Mouse (Mus musculus): ENCODE results near the gene Prtn3.

Prtn3 gene

DNA sequence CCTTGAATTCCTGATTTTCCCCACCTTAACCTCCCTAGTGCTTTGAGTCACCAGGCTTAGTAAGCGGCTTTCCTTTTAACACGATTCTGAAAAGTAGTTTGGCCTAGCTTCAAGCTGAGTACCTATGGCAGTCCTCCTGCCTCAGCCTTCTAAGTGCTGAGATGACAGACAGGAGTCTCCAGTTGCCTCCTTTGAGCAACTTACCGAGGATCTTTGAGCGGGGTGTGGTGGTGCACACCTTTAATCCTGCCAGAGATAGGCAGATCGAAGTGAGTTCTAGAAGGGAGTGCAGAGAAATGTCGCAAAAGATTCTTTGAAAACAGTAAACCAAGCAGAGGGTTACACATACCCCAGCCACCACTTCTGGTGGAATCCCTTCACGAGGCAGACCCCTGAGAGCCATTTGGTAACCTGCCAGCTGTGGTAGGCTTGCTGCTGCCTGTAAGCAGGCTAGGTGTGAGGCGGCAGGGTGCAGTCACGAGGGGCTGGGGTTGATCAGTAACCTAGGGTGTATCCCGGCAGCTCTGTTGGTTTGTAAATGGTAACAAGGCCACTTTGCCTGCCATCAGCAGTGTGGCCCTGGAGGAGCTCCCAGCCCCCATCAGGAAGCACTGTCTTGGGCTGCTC lies 18.6 kb upstream of the Prtn3 start:
- DNase-seq (ENCODE audit: low read depth): no peak

DNA sequence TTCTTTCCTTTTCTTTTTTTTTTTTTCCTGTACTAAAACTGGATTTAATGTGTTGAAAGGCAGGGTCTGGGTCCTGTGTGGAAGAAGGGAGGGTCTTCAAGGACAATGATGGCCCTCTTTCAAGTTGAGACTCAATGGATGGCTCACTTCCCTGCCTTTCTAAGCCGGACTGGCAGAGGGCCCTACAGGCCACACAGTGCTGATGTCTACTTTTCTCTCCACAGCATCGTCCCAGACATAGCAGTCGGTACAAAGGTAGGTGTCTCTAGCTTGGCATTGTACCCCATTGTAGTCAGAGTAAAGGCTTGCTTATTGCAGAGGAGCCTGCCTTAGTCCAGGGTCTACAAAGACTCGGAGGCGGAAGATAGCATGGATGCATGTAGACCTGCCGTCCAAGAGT lies 18.0 kb upstream of the Prtn3 start:
- DNase-seq (ENCODE audit: low read depth): no peak

DNA sequence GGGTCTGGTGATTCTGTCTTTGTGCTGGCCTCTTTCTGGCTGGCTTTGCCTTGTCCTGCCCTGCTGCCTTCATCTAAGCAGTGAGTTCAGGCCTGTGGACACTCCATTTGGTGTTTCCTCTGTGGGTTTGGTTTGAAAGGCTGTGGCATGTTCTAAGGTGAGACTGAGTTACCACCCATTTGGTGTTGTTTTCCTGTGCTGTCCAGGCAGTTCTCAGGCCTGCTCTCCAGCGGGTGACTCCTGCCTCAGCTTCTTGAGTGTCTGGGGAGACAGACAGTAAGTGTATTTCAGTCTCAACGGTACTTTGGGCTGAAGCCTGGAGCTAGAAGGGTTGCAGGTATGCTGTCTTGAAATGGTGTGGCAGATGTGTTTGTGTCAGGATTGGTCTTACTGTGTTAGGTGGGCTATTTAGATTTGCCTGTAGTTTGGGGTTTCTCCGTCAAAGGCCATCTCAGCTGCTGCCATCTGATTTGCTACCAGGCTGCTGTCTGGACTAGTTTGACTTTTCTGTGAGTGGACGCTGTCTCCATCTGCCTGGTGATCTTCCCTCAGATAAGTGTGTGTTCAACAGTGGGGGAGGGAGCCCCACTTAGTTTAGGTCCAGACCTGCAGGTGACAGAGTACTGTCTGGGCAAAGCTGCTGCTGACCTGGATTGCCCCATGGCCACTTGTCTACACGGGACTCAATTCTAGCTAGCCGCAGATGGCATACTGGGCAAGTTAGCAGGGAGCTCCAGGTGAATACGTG lies 17.4 kb upstream of the Prtn3 start:
- DNase-seq (ENCODE audit: low read depth): no peak

GRCm38 (mm10) chr10:79857452-79857811 lies 16.8 kb upstream of the Prtn3 start:
- peak; percentile 95 for DNase-seq (ENCODE audit: low read depth)

- DNase-seq (ENCODE audit: low read depth): no peak
These were observed 16.4 kb upstream of the Prtn3 start for GRCm38 (mm10) chr10:79857894-79858293.

DNA sequence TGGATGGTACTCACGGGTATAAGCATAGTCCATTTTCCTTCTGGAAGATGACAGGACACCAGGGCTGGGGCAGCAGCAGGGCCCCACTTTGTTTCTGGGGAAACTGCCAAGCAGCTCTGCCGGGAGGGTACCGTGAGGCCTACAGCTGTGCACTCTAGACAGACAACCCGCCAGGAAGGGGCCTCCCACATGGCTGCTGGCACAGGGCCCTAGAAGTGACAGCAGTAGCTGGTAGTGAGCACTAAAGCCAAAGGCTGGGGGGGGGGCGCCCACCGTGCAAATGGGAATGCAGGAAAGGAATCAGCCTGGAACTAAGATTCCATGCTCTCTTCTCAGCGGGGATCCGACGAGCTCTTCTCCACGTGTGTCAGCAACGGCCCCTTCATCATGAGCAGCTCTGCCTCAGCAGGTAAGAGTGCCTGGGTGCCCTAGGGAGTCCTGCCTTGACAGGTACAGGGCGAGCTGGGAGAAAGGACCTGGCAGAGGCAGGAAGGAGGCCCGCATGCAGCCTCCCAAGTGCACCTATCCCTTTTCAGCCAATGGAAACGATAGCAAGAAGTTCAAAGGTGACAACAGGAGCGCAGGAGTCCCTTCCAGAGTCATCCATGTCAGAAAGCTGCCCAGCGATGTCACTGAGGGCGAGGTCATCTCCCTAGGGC lies 15.7 kb upstream of the Prtn3 start:
- no peak for DNase-seq (ENCODE audit: low read depth)

DNA sequence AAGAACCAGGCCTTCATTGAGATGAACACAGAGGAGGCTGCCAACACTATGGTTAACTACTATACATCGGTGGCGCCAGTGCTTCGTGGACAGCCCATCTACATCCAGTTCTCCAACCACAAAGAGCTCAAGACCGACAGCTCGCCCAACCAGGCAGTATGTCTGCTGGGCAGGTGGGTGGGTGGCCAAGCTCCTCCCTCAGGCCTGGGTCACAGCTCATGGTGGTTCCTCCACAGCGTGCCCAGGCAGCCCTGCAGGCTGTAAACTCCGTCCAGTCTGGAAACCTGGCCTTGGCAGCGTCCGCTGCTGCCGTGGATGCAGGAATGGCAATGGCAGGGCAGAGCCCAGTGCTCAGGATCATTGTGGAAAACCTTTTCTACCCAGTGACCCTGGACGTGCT lies 15.2 kb upstream of the Prtn3 start:
- DNase-seq (ENCODE audit: low read depth): no peak

GRCm38 (mm10) chr10:79860079-79860911 lies 14.0 kb upstream of the Prtn3 start:
- no peak for DNase-seq (ENCODE audit: low read depth)

DNA sequence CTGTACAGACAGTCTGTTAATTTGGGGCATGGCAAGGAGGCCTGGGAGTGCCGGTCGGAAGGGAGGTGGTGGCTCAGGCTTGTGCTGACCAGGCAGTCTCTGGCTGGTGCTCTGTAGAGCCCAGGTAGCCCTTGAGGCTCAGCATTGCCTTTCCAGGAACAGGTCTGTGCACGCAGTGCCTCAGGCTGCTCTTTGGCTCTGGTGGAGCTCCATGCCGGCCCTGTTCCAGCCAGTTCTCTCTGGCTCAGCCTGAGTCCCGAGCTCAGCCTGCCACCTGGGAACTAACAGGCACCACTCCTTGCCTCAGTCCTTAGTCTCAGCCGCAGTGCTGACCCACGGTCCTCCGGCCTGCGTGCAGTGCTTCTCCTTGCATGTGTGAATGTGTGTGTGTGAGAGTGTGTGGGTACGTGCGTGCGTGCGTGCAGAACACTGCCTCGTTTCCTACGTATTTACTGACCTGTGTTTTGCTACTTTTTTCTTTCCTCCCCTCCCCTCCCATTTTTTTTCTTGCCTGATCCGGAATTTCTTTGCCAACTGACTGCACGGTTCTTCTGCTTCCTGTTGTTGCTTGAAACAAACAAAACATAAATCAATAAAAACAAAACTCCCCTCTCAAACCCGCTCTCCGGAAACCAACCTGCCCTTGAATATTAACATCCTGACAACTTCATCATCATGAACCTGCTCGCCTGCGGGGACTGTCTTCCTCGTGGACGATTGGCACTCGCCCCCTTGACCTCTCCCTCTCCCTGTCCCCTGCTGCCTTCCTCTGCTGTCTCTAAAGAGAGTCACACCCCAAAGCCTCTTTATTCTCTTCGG lies 12.8 kb upstream of the Prtn3 start:
- no peak for DNase-seq (ENCODE audit: low read depth)

DNA sequence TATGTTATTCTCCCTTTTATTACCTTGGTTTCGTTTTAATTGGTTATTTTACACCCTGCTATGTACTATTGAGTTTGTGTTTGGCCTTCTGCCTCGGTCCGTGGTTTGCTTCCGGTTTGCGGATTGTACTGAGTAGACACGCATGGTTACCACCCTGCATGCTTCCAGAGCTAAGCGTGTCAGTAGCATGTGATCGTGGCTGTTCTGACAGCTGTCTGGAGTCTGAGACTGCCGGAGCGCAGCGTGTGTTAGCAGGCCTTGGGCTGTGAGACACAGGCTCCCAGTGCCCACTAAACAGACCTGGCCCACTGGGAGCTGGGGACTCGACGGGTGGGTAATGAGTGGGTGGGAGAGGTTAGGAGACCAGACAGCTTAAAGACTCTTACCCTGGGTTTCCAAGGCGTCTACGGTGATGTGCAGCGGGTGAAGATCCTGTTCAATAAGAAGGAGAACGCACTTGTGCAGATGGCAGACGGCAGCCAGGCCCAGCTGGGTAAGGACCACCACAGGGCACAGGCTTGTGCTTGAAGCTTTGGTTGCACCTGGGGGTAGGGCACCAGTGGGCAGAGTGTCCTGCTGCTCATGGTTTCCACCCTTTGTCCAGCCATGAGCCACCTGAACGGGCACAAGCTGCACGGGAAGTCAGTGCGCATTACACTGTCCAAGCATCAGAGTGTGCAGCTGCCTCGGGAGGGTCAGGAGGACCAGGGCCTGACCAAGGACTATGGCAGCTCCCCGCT lies 12.1 kb upstream of the Prtn3 start:
- DNase-seq (ENCODE audit: low read depth): no peak

- no peak for DNase-seq (ENCODE audit: low read depth)
These were observed 11.4 kb upstream of the Prtn3 start for GRCm38 (mm10) chr10:79862925-79863324.

DNA sequence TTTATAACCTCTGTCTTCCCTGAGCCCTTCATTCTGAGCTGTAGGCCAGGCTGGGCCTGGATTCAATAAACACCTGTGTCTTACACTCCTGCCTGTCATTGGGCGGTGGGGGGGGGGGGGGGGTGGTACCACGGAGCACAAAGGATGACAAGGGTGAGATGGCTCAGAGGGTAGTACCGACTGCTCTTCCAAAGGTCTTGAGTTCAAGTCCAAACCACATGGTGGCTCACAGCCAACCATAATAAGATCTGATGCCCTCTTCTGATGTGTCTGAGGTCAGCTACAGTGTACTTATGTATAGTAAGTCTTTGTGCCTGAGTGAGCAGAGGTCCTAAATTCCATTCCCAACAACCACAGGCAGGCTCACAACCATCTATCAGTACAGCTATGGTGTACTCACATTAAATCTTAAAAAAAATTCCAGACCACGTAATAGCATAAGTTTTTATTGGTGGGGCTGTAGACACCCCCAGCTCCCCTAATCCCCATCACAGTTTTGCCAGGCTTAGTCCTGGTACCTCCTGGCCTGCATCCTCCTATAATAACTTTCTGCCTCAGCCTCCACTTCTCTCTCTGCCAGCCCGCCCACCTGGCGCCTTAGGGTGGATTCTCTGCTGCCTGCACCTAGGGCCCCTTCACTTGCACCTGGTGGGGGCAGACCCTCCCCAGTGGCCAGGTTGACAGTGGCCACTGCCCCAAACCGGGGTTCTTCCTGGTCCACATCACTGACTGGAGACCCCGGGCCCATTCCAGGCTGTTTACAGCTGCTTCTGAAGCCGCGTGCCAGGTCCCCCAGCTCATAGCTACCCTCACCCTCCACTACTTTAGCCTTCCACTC lies 9.7 kb upstream of the Prtn3 start:
- peak; percentile 76 for DNase-seq (ENCODE audit: low read depth)

DNA sequence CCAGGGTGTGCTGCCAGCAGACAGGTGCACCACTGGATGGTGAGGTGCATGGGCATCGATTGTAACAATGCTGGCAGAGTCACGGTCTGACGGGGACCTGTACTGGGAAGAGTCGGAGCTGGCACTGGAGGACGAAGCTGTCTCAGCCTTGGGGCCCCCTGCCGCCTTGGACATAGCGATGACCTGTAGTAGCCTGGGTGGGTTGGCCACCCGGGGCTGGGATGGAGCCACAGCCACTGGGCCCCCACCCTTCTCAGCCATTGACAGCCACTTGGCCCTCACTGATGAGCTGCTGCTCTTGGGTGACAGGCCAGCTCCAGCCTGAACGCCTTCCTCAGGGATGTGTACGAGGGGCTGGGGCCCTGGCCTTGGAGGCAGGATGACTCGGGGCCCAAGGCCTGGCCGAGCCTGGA lies 9.1 kb upstream of the Prtn3 start:
- DNase-seq (ENCODE audit: low read depth): no peak

GRCm38 (mm10) chr10:79865801-79866295 lies 8.4 kb upstream of the Prtn3 start:
- DNase-seq (ENCODE audit: low read depth): peak; percentile 64

- no peak for DNase-seq (ENCODE audit: low read depth)
These were observed 7.7 kb upstream of the Prtn3 start for GRCm38 (mm10) chr10:79866601-79867000.

GRCm38 (mm10) chr10:79871845-79872244 lies 2.4 kb upstream of the Prtn3 start:
- no peak for DNase-seq (ENCODE audit: low read depth)

- no peak for DNase-seq (ENCODE audit: low read depth)
These were observed 1.4 kb upstream of the Prtn3 start for GRCm38 (mm10) chr10:79872862-79873261.

DNA sequence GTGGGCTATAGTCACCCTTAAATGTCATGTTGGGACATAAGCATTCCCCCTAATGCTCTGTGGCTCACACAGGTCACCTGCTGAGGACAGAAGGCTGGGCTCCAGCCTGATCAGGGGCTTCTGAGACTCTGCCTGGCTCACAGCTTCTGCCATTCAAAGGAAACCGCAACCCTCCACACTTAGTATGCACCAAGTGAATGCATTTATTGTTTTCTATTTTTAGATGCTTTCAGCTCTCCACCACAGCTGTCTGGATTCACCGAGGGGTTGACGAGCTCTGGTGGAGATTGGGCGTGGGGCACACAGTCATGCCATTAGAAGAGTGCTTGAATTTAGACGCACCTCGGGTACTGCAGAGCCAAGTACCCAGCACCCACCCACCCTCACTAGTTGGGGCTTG lies 963 bp upstream of the Prtn3 start:
- DNase-seq (ENCODE audit: low read depth): no peak

- no peak for DNase-seq (ENCODE audit: low read depth)
These were observed 474 bp upstream of the Prtn3 start for GRCm38 (mm10) chr10:79873715-79874289.
